Mouse (Mus musculus): ENCODE data around the gene Slc35e2.
A peak's percentile ranks its signal among the peaks of the same experiment; 100 is the strongest.

DNA sequence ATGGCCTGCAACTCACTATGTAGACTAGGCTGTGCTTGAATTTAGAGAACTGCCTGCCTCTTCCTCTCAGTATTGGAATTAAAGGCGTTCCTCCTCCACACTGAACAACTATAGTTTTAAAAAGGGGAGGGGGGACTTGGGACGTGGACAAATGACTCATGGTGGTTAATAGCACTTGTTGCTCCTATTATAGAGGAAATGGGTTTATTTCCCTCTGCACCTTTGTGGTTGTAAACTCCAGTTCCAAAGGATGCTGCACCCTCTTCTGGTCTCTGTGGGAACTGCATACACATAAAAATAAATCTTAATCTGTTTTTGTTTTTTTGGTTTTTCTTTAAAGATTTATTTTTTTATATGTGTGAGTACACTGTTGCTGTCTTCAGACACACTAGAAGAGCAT lies 33.0 kb upstream of the Slc35e2 start:
- TF ChIP-seq POLR2A (IDR thresholded peaks at IDR 0.05; ENCODE audit: extremely low read depth, insufficient read depth, low read length): no peak
- TF ChIP-seq CTCF (IDR thresholded peaks at IDR 0.05; ENCODE audit: extremely low read depth, insufficient read depth, low read length): peak; percentile 53; the same call in 1 of the 2 replicates

All from cortical plate, adult 2 months (tissue).